28 mouse cellular contexts compared by ENCODE assay signal in genomic region chr8:109790938-109791337, GRCm38 (mm10). TPM values are rescaled to one million over a fixed set of nuclear protein-coding genes. Genes with fewer than 3 reads are reported as not detected.
A peak's percentile ranks its signal among the peaks of the same experiment; 100 is the strongest.
DNase-seq lines count a peak whose midpoint lies in the region; ATAC-seq lines count a peak whose summit lies in the region.
"Had no signal": no experiment of that assay in that cellular context is flagged by ENCODE, and none has a peak within 500 bp of the region (broad histone marks: within the 10 kb centered on the region; RNA-seq: fewer than 3 reads in every experiment).

No protein-coding gene starts in this region.

- H3K36me3 ChIP-seq in liver, embryonic 12.5 days = no peaks in the 10 kb centered on the region
- H3K36me3 ChIP-seq in forebrain, embryonic 16.5 days (ENCODE audit: control insufficient read depth, insufficient read depth) = no peaks in the 10 kb centered on the region
- H3K36me3 ChIP-seq: heart, embryonic 10.5 days; hindbrain, embryonic 15.5 days; intestine, embryonic 15.5 days; limb, embryonic 12.5 days had no signal

- H3K9me3 ChIP-seq in liver, embryonic 12.5 days (replicated peaks) = no peaks in the 10 kb centered on the region
- no peaks in the 10 kb centered on the region for H3K9me3 ChIP-seq in forebrain, embryonic 16.5 days (ENCODE audit: control insufficient read depth, low read length)
- H3K9me3 ChIP-seq: heart, embryonic 10.5 days; hindbrain, embryonic 15.5 days; intestine, embryonic 15.5 days; limb, embryonic 12.5 days had no signal

- H3K27me3 ChIP-seq in liver, embryonic 12.5 days (replicated peaks) = no peaks in the 10 kb centered on the region
- no peaks in the 10 kb centered on the region for H3K27me3 ChIP-seq in forebrain, embryonic 16.5 days (replicated peaks; ENCODE audit: control insufficient read depth, insufficient read depth, low read length)
- H3K27me3 ChIP-seq: hindbrain, embryonic 15.5 days; intestine, embryonic 15.5 days; limb, embryonic 12.5 days; Patski had no signal

- peak overlapping the region; percentile 48 for H3K4me2 ChIP-seq in liver, embryonic 12.5 days
- H3K4me2 ChIP-seq in forebrain, embryonic 16.5 days (ENCODE audit: low read length) = no peak overlapping the region
- H3K4me2 ChIP-seq: hindbrain, embryonic 15.5 days; intestine, embryonic 15.5 days; limb, embryonic 12.5 days; midbrain, embryonic 11.5 days had no signal

- H3K27ac ChIP-seq in liver, embryonic 12.5 days = peak overlapping the region; percentile 45; the same call in 1 of the 2 replicates
- no peak overlapping the region for H3K27ac ChIP-seq in forebrain, embryonic 16.5 days (ENCODE audit: low read length)
- H3K27ac ChIP-seq: heart, embryonic 10.5 days; hindbrain, embryonic 15.5 days; intestine, embryonic 15.5 days; layer of hippocampus, adult 2 months; limb, embryonic 12.5 days had no signal

- H3K4me1 ChIP-seq in liver, embryonic 12.5 days = peaks cover 55% of the 10 kb centered on the region
- H3K4me1 ChIP-seq in forebrain, embryonic 16.5 days (replicated peaks; ENCODE audit: control insufficient read depth, insufficient read depth, low read length) = no peaks in the 10 kb centered on the region
- H3K4me1 ChIP-seq: hindbrain, embryonic 15.5 days; limb, embryonic 12.5 days had no signal

- no peak overlapping the region; the same call in 1 of the 2 replicates for H3K9ac ChIP-seq in liver, embryonic 12.5 days
- no peak overlapping the region for H3K9ac ChIP-seq in forebrain, embryonic 16.5 days (replicated peaks; ENCODE audit: low read depth, low read length)
- H3K9ac ChIP-seq: forebrain, postnatal 0 days; hindbrain, embryonic 15.5 days; intestine, embryonic 15.5 days; limb, embryonic 12.5 days had no signal

- 10% methylated on average over 2 of the region's 2 CpGs for whole genome bisulfite sequencing in liver, embryonic 12.5 days (ENCODE audit: insufficient replicate concordance)
- WGBS in forebrain, embryonic 16.5 days = 95% methylated on average over 2 of the region's 2 CpGs

- DNase-seq in heart, adult 11 months = peak; percentile 3
- DNase-seq in heart, adult 9 months (ENCODE audit: low spot score in 2 of 2) = no peak
- DNase-seq in kidney, postnatal 4 days = no peak
- DNase-seq in layer of hippocampus, postnatal 14 days (ENCODE audit: low spot score in 2 of 2) = no peak
- DNase-seq: adrenal gland, postnatal 36 days; cerebellum, adult 2 months; cerebellum, postnatal 25 days; embryo, embryonic 11 days; forebrain, postnatal 0 days; gastrocnemius, postnatal 36 days; heart, postnatal 4 days; kidney, adult 8-10 months; kidney, postnatal 14 days; lung, adult 2 months; right cerebral cortex, adult 18-20 months; thymus, adult 18-20 months; thymus, postnatal 4 days had no signal

- ATAC-seq in liver, embryonic 12.5 days = peak; percentile 93
- 0 out of 2 replicates have a peak, but pooled peaks have one; percentile 27 for ATAC-seq in megakaryocyte, adult 5-6 weeks (ENCODE audit: poor library complexity, severe bottlenecking)
- no peak for ATAC-seq in forebrain, embryonic 16.5 days
- ATAC-seq: CD4-positive, CD25-positive, alpha-beta regulatory T cell, adult 4 months; forebrain, postnatal 0 days; intestine, embryonic 15.5 days; Patski had no signal

- no peak overlapping the region for H3K4me3 ChIP-seq in liver, embryonic 12.5 days
- H3K4me3 ChIP-seq in forebrain, embryonic 16.5 days (replicated peaks; ENCODE audit: low read length) = no peak overlapping the region
- H3K4me3 ChIP-seq: heart, embryonic 10.5 days; hindbrain, embryonic 15.5 days; intestine, embryonic 15.5 days; layer of hippocampus, adult 2 months; limb, embryonic 12.5 days had no signal

RNA-seq across cellular contexts. Expression of gene Ap1g1, which starts 12.6 kb away (rescaled TPM):
- polyA plus RNA-seq in liver, embryonic 12.5 days (2016; fragmentation: Nextera tagmentation; extraction: Ambion mirVana) = 25.8 and 25.9 TPM in 2 replicates
- total RNA-seq in megakaryocyte, adult 5-6 weeks (2015) = 80.6 and 85.2 TPM in 2 replicates
- 68.4 and 80.5 TPM in 2 replicates for total RNA-seq in megakaryocyte, adult 5-6 weeks (2017)
- polyA plus RNA-seq in forebrain, embryonic 16.5 days (2015; fragmentation: Nextera tagmentation; extraction: Ambion mirVana) = 56.0 and 65.5 TPM in 2 replicates
- 10 to 100 TPM; 85.2 to 88.6 TPM for total RNA-seq in layer of hippocampus, postnatal 14 days (2021)

RNA-seq across cellular contexts. Expression of gene Atxn1l, which starts 53.4 kb away (rescaled TPM):
- polyA plus RNA-seq in liver, embryonic 12.5 days (2016; fragmentation: Nextera tagmentation; extraction: Ambion mirVana) = 3.9 and 4.6 TPM in 2 replicates
- total RNA-seq in megakaryocyte, adult 5-6 weeks (2015) = 14.5 and 15.0 TPM in 2 replicates
- 17.7 and 21.3 TPM in 2 replicates for total RNA-seq in megakaryocyte, adult 5-6 weeks (2017)
- 4.4 and 5.1 TPM in 2 replicates for polyA plus RNA-seq in forebrain, embryonic 16.5 days (2015; fragmentation: Nextera tagmentation; extraction: Ambion mirVana)
- 10 to 100 TPM; 40.9 to 44.5 TPM for total RNA-seq in layer of hippocampus, postnatal 14 days (2021)
